In the genomic region with DNA sequence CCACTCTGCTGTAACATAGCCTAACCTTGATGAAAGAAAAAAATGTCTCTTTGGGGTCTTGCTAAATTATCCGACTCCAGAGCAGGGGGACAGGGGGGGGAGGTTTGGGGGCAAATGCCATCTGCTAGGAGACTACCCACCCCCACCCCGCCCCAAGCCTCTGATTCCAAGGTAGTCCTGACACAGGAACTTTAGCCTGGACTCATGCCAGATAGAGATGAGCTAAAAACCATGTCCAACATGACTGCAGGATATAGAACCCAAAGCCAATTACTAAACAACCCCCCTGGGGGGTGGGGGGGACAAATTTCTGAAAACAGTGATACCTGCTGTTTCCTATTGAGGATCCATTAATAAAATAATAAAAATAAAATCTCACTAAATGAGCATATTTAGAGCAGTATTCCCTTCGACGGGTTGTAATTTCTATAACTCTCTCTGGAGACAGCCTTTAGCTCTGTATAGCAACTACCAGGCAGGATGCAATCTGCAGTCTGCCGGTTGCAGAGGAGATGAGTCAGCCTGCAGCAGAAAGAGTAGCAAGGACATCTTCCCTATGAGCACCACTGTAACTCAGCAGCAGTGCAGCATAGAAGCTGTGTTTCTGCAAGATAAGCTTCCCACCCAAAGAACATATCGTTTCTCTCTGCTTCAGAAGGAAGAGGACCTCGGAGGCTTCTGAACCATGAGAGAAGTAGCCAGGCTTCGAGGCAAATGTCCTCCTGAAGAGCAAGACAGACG, we compare ENCODE assay signal across 11 mouse cellular contexts. TPM values are rescaled to one million over a fixed set of nuclear protein-coding genes. Genes with fewer than 3 reads are reported as not detected.
DNase-seq lines count a peak whose midpoint lies in the region; ATAC-seq and TF ChIP-seq lines count a peak whose summit lies in the region.
"Had no signal": no experiment of that assay in that cellular context is flagged by ENCODE, and none has a peak within 500 bp of the region (broad histone marks: within the 10 kb centered on the region; RNA-seq: fewer than 3 reads in every experiment).

No protein-coding gene starts in this region.

- no peaks in the 10 kb centered on the region for H3K9me3 ChIP-seq in intestine, embryonic 15.5 days
- H3K9me3 ChIP-seq in intestine, postnatal 0 days (ENCODE audit: control insufficient read depth): no peaks in the 10 kb centered on the region
- H3K9me3 ChIP-seq in embryonic facial prominence, embryonic 14.5 days (ENCODE audit: control insufficient read depth, low read length): no peaks in the 10 kb centered on the region
- H3K9me3 ChIP-seq in megakaryocyte, embryonic 14.5 days: no peaks in the 10 kb centered on the region
- H3K9me3 ChIP-seq: forebrain, embryonic 15.5 days had no signal

- no peaks in the 10 kb centered on the region for H3K27me3 ChIP-seq in intestine, embryonic 15.5 days (replicated peaks)
- H3K27me3 ChIP-seq in intestine, postnatal 0 days (replicated peaks; ENCODE audit: control insufficient read depth, insufficient read depth, low read length): no peaks in the 10 kb centered on the region
- no peaks in the 10 kb centered on the region for H3K27me3 ChIP-seq in embryonic facial prominence, embryonic 14.5 days (replicated peaks; ENCODE audit: control insufficient read depth, insufficient read depth, low read length)
- H3K27me3 ChIP-seq in megakaryocyte, embryonic 14.5 days (replicated peaks): no peaks in the 10 kb centered on the region
- H3K27me3 ChIP-seq: forebrain, embryonic 15.5 days had no signal

- H3K9ac ChIP-seq in intestine, embryonic 15.5 days: no peak overlapping the region
- no peak overlapping the region for H3K9ac ChIP-seq in intestine, postnatal 0 days (ENCODE audit: low read depth, low read length)
- no peak overlapping the region for H3K9ac ChIP-seq in embryonic facial prominence, embryonic 14.5 days (ENCODE audit: low read depth, low read length)
- H3K9ac ChIP-seq: forebrain, embryonic 15.5 days had no signal

- WGBS in intestine, embryonic 15.5 days: 73% methylated on average over 9 of the region's 9 CpGs
- WGBS in intestine, postnatal 0 days: 69% methylated on average over 9 of the region's 9 CpGs
- 67% methylated on average over 9 of the region's 9 CpGs for WGBS in embryonic facial prominence, embryonic 14.5 days

- H3K36me3 ChIP-seq in intestine, embryonic 15.5 days: no peaks in the 10 kb centered on the region
- H3K36me3 ChIP-seq in intestine, postnatal 0 days (ENCODE audit: control insufficient read depth, insufficient read depth): no peaks in the 10 kb centered on the region
- no peaks in the 10 kb centered on the region for H3K36me3 ChIP-seq in embryonic facial prominence, embryonic 14.5 days (ENCODE audit: control insufficient read depth, insufficient read depth, low read length)
- no peaks in the 10 kb centered on the region for H3K36me3 ChIP-seq in megakaryocyte, embryonic 14.5 days (replicated peaks; ENCODE audit: low read length)
- H3K36me3 ChIP-seq: forebrain, embryonic 15.5 days had no signal

- no peak overlapping the region for H3K27ac ChIP-seq in intestine, embryonic 15.5 days
- no peak overlapping the region for H3K27ac ChIP-seq in intestine, postnatal 0 days (ENCODE audit: low read depth, low read length)
- H3K27ac ChIP-seq in embryonic facial prominence, embryonic 14.5 days (replicated peaks; ENCODE audit: low read depth, low read length): peak overlapping the region; percentile 36; the same call in 1 of the 2 replicates
- H3K27ac ChIP-seq: forebrain, embryonic 15.5 days had no signal

- no peaks in the 10 kb centered on the region for H3K4me1 ChIP-seq in intestine, embryonic 15.5 days (replicated peaks)
- no peaks in the 10 kb centered on the region for H3K4me1 ChIP-seq in intestine, postnatal 0 days (replicated peaks; ENCODE audit: control insufficient read depth, insufficient read depth, low read length)
- H3K4me1 ChIP-seq in embryonic facial prominence, embryonic 14.5 days (ENCODE audit: control insufficient read depth, insufficient read depth, low read length): no peaks in the 10 kb centered on the region
- peaks cover 84% of the 10 kb centered on the region for H3K4me1 ChIP-seq in megakaryocyte, embryonic 14.5 days

- TF ChIP-seq CTCF in intestine, postnatal 0 days (IDR thresholded peaks at IDR 0.05; ENCODE audit: low read depth): no peak

- peak; percentile 70 for DNase-seq in MN1 (ENCODE audit: low spot score)
- no peak for DNase-seq in embryonic facial prominence, embryonic 14.5 days (ENCODE audit: low spot score)
- no peak for DNase-seq in thymus, postnatal 10 days (ENCODE audit: low spot score in 2 of 2)
- no peak for DNase-seq in kidney, adult 18-20 months
- no peak for DNase-seq in adrenal gland, postnatal 14 days
- DNase-seq: kidney, adult 2 months had no signal

- peak; percentile 34; the same call in 1 of the 2 replicates for ATAC-seq in intestine, embryonic 15.5 days
- no peak for ATAC-seq in intestine, postnatal 0 days
- no peak for ATAC-seq in embryonic facial prominence, embryonic 14.5 days (ENCODE audit: low read depth)
- ATAC-seq: forebrain, embryonic 15.5 days had no signal

- no peak overlapping the region for H3K4me3 ChIP-seq in intestine, embryonic 15.5 days (replicated peaks)
- no peak overlapping the region for H3K4me3 ChIP-seq in intestine, postnatal 0 days (ENCODE audit: low read depth, low read length)
- H3K4me3 ChIP-seq in embryonic facial prominence, embryonic 14.5 days (ENCODE audit: low read depth, low read length): no peak overlapping the region
- peak overlapping the region; percentile 81 for H3K4me3 ChIP-seq in megakaryocyte, embryonic 14.5 days (replicated peaks)
- H3K4me3 ChIP-seq: forebrain, embryonic 15.5 days had no signal

- H3K4me2 ChIP-seq in intestine, embryonic 15.5 days (replicated peaks): no peak overlapping the region
- no peak overlapping the region for H3K4me2 ChIP-seq in intestine, postnatal 0 days (replicated peaks; ENCODE audit: low read depth)
- H3K4me2 ChIP-seq in embryonic facial prominence, embryonic 14.5 days (ENCODE audit: low read depth, low read length): no peak overlapping the region
- H3K4me2 ChIP-seq: forebrain, embryonic 15.5 days had no signal

RNA-seq across cellular contexts. Expression of a gene that starts 55.1 kb away (rescaled TPM):
- polyA plus RNA-seq in intestine, embryonic 15.5 days (2015; fragmentation: Nextera tagmentation; extraction: Ambion mirVana): not detected in 2 replicates
- 0.05 TPM in 1 of 2 replicates, not detected in the other for polyA plus RNA-seq in intestine, postnatal 0 days (2015; fragmentation: Nextera tagmentation; extraction: Ambion mirVana)
- polyA plus RNA-seq in embryonic facial prominence, embryonic 14.5 days (2014; fragmentation: Nextera tagmentation; extraction: Ambion mirVana): 0.36 and 0.88 TPM in 2 replicates
- polyA plus RNA-seq in megakaryocyte, embryonic 14.5 days (2012; ENCODE audit: insufficient read depth, low replicate concordance): 0.30 TPM in 1 of 2 replicates, not detected in the other
- not detected in 2 replicates for total RNA-seq in adrenal gland, postnatal 14 days (2021)
- total RNA-seq: neutrophil, adult 5-6 weeks had no signal
- polyA plus RNA-seq: kidney, adult 2 months had no signal
